Mouse (Mus musculus): ENCODE measurements around the gene Strap. TPM values are rescaled to one million over a fixed set of nuclear protein-coding genes. Genes with fewer than 3 reads are reported as not detected.

Gene Strap
- total and polyA plus RNA-seq, 2 experiments from 2014 or later, result 79.0 to 168 TPM

DNA sequence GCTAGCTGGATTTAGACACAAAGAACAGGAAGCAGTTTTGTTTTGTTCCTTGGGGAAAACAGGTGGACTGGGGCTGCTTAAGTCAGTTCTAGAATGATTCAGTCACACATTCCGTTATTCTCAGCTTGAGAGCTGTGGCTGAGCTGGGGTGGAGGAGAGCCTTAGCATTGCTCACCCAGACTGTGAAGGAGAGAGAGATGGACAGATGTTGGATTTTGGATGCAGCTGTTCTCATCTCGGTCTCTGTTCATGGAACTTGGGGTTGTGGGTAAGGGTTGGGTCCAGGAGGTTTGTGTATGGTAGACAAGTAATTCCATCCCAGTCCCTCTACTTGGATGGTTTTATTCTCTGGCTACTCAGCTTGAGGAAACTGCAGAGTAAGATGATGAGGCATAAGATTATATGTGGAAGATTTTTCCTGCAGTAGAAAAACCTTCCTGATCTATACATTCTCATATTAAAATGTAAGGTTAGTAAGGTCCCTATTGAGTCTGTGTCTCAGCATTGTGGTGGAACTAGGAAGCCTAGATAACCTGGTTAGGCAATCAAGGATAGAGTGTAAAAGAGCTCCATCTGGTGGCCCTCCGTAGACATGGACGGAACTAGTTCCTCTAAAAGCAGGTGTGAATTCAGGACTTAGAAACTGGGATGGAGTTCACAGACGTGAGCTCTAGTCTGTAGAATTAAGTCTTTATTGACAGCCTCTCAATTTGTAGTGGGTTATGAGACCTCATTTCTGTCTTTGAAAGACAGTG is 12.5 kb downstream of the Strap start:
- H3K9me3 ChIP-seq (ENCODE audit: low read length), result no peaks in the 10 kb centered on the region
- H3K27me3 ChIP-seq (ENCODE audit: insufficient read depth, low read length), result no peaks in the 10 kb centered on the region
- ATAC-seq, result peak; percentile 70; the same call in 1 of the 2 replicates
- peak; percentile 73 for TF ChIP-seq CTCF (IDR thresholded peaks at IDR 0.05; ENCODE audit: low read depth)
- H3K27ac ChIP-seq, result no peak overlapping the region
- H3K4me1 ChIP-seq (ENCODE audit: insufficient read depth, low read length), result no peaks in the 10 kb centered on the region
- H3K4me3 ChIP-seq (ENCODE audit: low read length), result no peak overlapping the region
- H3K4me2 ChIP-seq (ENCODE audit: low read depth, low read length), result no peak overlapping the region
- H3K36me3 ChIP-seq (ENCODE audit: insufficient read depth, low read length), result peaks cover 52% of the 10 kb centered on the region
- no peak overlapping the region for H3K9ac ChIP-seq (replicated peaks; ENCODE audit: low read length)
- 71% methylated on average over 5 of the region's 5 CpGs for WGBS
- DNase-seq (ENCODE audit: low spot score), result peak; percentile 68

GRCm38 (mm10) chr6:137751551-137752274 is 16.8 kb downstream of the Strap start:
- H3K36me3 ChIP-seq (ENCODE audit: insufficient read depth, low read length), result peaks cover 25% of the 10 kb centered on the region
- WGBS, result 82% methylated on average over 10 of the region's 10 CpGs
- H3K4me2 ChIP-seq (ENCODE audit: low read depth, low read length), result no peak overlapping the region
- no peak overlapping the region for H3K27ac ChIP-seq
- ATAC-seq, result no peak
- no peaks in the 10 kb centered on the region for H3K9me3 ChIP-seq (ENCODE audit: low read length)
- no peaks in the 10 kb centered on the region for H3K4me1 ChIP-seq (ENCODE audit: insufficient read depth, low read length)
- no peak for TF ChIP-seq CTCF (IDR thresholded peaks at IDR 0.05; ENCODE audit: low read depth)
- no peak overlapping the region for H3K9ac ChIP-seq (replicated peaks; ENCODE audit: low read length)
- no peak for DNase-seq (ENCODE audit: low spot score)
- H3K27me3 ChIP-seq (ENCODE audit: insufficient read depth, low read length), result no peaks in the 10 kb centered on the region
- no peak overlapping the region for H3K4me3 ChIP-seq (ENCODE audit: low read length)

DNA sequence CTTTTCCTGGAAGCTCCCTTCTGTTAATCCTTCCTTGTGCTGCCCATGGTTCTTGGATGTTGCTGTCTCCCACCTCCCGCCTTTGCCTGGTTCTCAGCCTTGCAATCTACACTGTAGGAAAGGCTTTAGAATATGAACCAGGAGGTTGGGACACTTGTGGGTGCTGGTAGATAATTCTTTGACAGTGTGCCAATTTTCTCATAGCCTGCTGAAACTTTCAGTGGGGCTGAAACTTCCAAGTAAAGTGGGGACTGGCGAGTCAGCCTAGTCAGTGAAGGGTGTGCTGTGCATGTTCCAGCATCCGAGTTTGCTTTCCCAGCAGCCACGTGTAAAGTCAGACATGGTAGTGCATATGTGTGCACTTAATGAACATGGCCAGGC is 17.4 kb downstream of the Strap start:
- H3K4me2 ChIP-seq (ENCODE audit: low read depth, low read length), result no peak overlapping the region
- TF ChIP-seq CTCF (IDR thresholded peaks at IDR 0.05; ENCODE audit: low read depth), result no peak
- no peaks in the 10 kb centered on the region for H3K4me1 ChIP-seq (ENCODE audit: insufficient read depth, low read length)
- H3K9me3 ChIP-seq (ENCODE audit: low read length), result no peaks in the 10 kb centered on the region
- WGBS, result 91% methylated on average over 4 of the region's 4 CpGs
- no peak overlapping the region for H3K27ac ChIP-seq
- no peaks in the 10 kb centered on the region for H3K27me3 ChIP-seq (ENCODE audit: insufficient read depth, low read length)
- H3K36me3 ChIP-seq (ENCODE audit: insufficient read depth, low read length), result peaks cover 25% of the 10 kb centered on the region
- DNase-seq (ENCODE audit: low spot score) (no peak), ATAC-seq (no peak)
- no peak overlapping the region for H3K4me3 ChIP-seq (ENCODE audit: low read length)
- no peak overlapping the region for H3K9ac ChIP-seq (replicated peaks; ENCODE audit: low read length)

DNA sequence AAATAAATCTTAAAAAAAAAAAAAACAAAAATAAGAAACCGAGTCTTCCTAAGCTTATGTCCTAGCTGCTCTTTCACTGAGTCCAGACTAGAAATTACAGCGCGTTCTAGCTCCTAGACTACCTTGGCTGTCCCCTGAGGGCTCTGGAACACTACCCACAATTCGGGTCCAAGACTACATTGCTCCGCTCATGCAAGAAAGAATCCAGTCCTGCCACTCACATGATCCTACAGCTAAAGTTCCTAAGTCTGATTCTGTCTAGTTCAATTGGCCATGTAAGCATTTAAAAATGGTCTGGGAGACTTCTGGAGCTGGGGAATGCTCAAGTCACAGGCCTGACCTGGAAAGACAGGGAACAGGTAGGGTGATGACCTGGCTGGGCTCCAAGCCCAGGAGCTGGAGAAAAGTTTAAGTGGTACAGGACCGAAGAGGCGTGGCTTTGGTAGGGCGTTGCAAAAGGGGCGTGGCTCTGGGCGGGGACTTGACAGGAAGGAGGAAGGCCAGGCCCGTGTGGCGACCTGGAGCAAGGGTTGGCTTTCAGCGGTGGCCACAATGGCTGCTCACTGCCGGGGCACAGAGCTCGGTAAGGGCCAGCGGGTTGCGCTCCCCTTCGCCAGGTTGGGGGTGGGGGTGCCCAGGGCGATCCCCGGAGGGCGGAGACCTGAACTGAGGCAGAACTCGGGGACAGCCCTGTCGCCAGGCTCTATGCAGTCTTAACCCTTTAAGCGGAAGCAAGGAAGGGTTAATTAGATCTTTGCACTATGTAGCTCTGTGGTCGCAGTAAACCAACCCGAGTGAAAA is 19.4 kb downstream of the Strap start, which contains the start of gene Dera:
Gene Dera, plus strand, starts transcription at position 491 of the 801 bp plus-strand sequence.
- no peak for TF ChIP-seq CTCF (IDR thresholded peaks at IDR 0.05; ENCODE audit: low read depth)
- no peaks in the 10 kb centered on the region for H3K9me3 ChIP-seq (ENCODE audit: low read length)
- WGBS, result 10% methylated on average over 26 of the region's 26 CpGs
- no peak within 1 kb of the TSS for H3K27ac ChIP-seq
- peaks cover 12% of the 10 kb centered on the region for H3K36me3 ChIP-seq (ENCODE audit: insufficient read depth, low read length)
- ATAC-seq (peak; percentile 87), DNase-seq (ENCODE audit: low spot score) (peak; percentile 76)
- peak within 1 kb of the TSS; percentile 51 for H3K9ac ChIP-seq (replicated peaks; ENCODE audit: low read length)
- no peaks in the 10 kb centered on the region for H3K4me1 ChIP-seq (ENCODE audit: insufficient read depth, low read length)
- peak within 1 kb of the TSS; percentile 59 for H3K4me3 ChIP-seq (ENCODE audit: low read length)
- peak within 1 kb of the TSS; percentile 86 for H3K4me2 ChIP-seq (ENCODE audit: low read depth, low read length)
- H3K27me3 ChIP-seq (ENCODE audit: insufficient read depth, low read length), result no peaks in the 10 kb centered on the region

GRCm38 (mm10) chr6:137754857-137755232 is 20.0 kb downstream of the Strap start:
- Histone ChIP-seq H3K36me3 (ENCODE audit: insufficient read depth, low read length) (peaks cover 6% of the 10 kb centered on the region), H3K27ac (no peak overlapping the region), H3K9ac (replicated peaks; ENCODE audit: low read length) (peak overlapping the region; percentile 51), H3K4me1 (ENCODE audit: insufficient read depth, low read length) (no peaks in the 10 kb centered on the region), H3K4me2 (ENCODE audit: low read depth, low read length) (peak overlapping the region; percentile 86), H3K9me3 (ENCODE audit: low read length) (no peaks in the 10 kb centered on the region), H3K4me3 (ENCODE audit: low read length) (peak overlapping the region; percentile 59), H3K27me3 (ENCODE audit: insufficient read depth, low read length) (no peaks in the 10 kb centered on the region)
- DNase-seq (ENCODE audit: low spot score), result no peak
- WGBS, result 5% methylated on average over 8 of the region's 8 CpGs
- no peak for ATAC-seq
- no peak for TF ChIP-seq CTCF (IDR thresholded peaks at IDR 0.05; ENCODE audit: low read depth)

GRCm38 (mm10) chr6:137756310-137756709 is 21.4 kb downstream of the Strap start:
- Histone ChIP-seq H3K9me3 (ENCODE audit: low read length) (no peaks in the 10 kb centered on the region), H3K27ac (no peak overlapping the region), H3K4me1 (ENCODE audit: insufficient read depth, low read length) (no peaks in the 10 kb centered on the region), H3K4me3 (ENCODE audit: low read length) (no peak overlapping the region), H3K36me3 (ENCODE audit: insufficient read depth, low read length) (no peaks in the 10 kb centered on the region), H3K4me2 (ENCODE audit: low read depth, low read length) (no peak overlapping the region), H3K9ac (replicated peaks; ENCODE audit: low read length) (no peak overlapping the region), H3K27me3 (ENCODE audit: insufficient read depth, low read length) (no peaks in the 10 kb centered on the region)
- no peak for ATAC-seq
- DNase-seq (ENCODE audit: low spot score), result peak; percentile 46
- 64% methylated on average over 5 of the region's 5 CpGs for WGBS
- peak; percentile 75 for TF ChIP-seq CTCF (IDR thresholded peaks at IDR 0.05; ENCODE audit: low read depth)

All from hindbrain, postnatal 0 days (tissue).